Mouse (Mus musculus) CH12.LX (cell line): Measurements from ENCODE around the gene P2ry1. TPM values are rescaled to one million over a fixed set of nuclear protein-coding genes. Genes with fewer than 3 reads are reported as not detected.

Experiments used
- DNase-seq: peaks from one replicate; pipeline ENCODE4 v3.0.0-alpha.2; 2013; ENCODE audit errors: extremely low read depth
- H3K27ac ChIP-seq: 2 replicates; pipeline ENCODE4 v1.5.1; 2012; ENCODE audit warnings: low read depth, mild to moderate bottlenecking, control low read depth, moderate library complexity; ENCODE audit not compliant: insufficient read depth
- H3K27me3 ChIP-seq: replicated peaks from 2 replicates; pipeline ENCODE3; 2012; ENCODE audit warnings: inconsistent platforms
- H3K36me3 ChIP-seq, 2 experiments: replicated peaks in 1 of 2; 2 replicates each; pipeline versions ENCODE3 to v1.6.1; 2012; ENCODE audit warnings: inconsistent platforms in 1 of 2, low read length in 1 of 2, mild to moderate bottlenecking in 1 of 2, mixed read lengths in 1 of 2, moderate library complexity in 1 of 2; ENCODE audit not compliant: control insufficient read depth in 1 of 2, insufficient read depth in 1 of 2
- H3K4me1 ChIP-seq, 2 experiments: 2 replicates each; pipeline ENCODE4 v1.6.1; 2012; ENCODE audit warnings: inconsistent platforms in 1 of 2, moderate library complexity in 1 of 2; ENCODE audit not compliant: insufficient read depth in 2 of 2, control insufficient read depth in 1 of 2
- H3K4me2 ChIP-seq: 2 replicates; pipeline ENCODE4 v1.6.1; 2012; ENCODE audit warnings: low read depth, mild to moderate bottlenecking, control low read depth; ENCODE audit not compliant: poor library complexity, insufficient read depth, severe bottlenecking
- H3K4me3 ChIP-seq, 3 experiments: fragments of 150-350 bp in 1 of 3; sonication (generic) in 1 of 3; replicated peaks in 1 of 3; 2 replicates each; pipeline versions ENCODE3 to v1.5.1; 2011 to 2012; ENCODE audit warnings: low read depth in 2 of 3, low read length in 2 of 3, mild to moderate bottlenecking in 2 of 3, moderate library complexity in 2 of 3, control low read depth in 1 of 3, improper control_type of control experiment in 1 of 3, inconsistent platforms in 1 of 3, mixed read lengths in 1 of 3; ENCODE audit not compliant: poor library complexity in 1 of 3
- H3K79me2 ChIP-seq: replicated peaks from 2 replicates; pipeline ENCODE4 v1.6.1; 2012; ENCODE audit warnings: mild to moderate bottlenecking, moderate library complexity; ENCODE audit not compliant: control insufficient read depth, poor library complexity, insufficient read depth, severe bottlenecking; ENCODE audit errors: extremely low read depth
- H3K9ac ChIP-seq: 2 replicates; pipeline ENCODE4 v1.6.1; 2012; ENCODE audit warnings: low read depth, mild to moderate bottlenecking, control low read depth, moderate library complexity; ENCODE audit not compliant: insufficient read depth
- H3K9me3 ChIP-seq: replicated peaks from 2 replicates; pipeline ENCODE3; 2012; ENCODE audit warnings: low read length, inconsistent platforms, mixed read lengths
- E2F4 ChIP-seq: IDR thresholded peaks from 2 replicates; pipeline ENCODE4 v1.6.1; 2011; ENCODE audit warnings: low read depth, low read length, improper control_type of control experiment; ENCODE audit not compliant: insufficient replicate concordance
- ELF1 ChIP-seq: IDR thresholded peaks from 2 replicates; pipeline ENCODE4 v1.6.1; 2014; ENCODE audit warnings: low read depth, mild to moderate bottlenecking, inconsistent platforms, low read length, improper control_type of control experiment
- GABPA ChIP-seq: IDR thresholded peaks from 2 replicates; pipeline ENCODE4 v1.6.1; 2012; ENCODE audit warnings: low read depth, low read length, improper control_type of control experiment, inconsistent platforms; ENCODE audit not compliant: insufficient replicate concordance
- IRF4 ChIP-seq: IDR thresholded peaks from 2 replicates; pipeline ENCODE4 v1.6.1; 2014; ENCODE audit warnings: low read depth, mild to moderate bottlenecking, inconsistent platforms, low read length, improper control_type of control experiment
- MAZ ChIP-seq: IDR thresholded peaks from 2 replicates; pipeline ENCODE4 v1.6.1; 2012; ENCODE audit warnings: low read depth, mild to moderate bottlenecking, inconsistent platforms, low read length, improper control_type of control experiment, moderate library complexity
- MXI1 ChIP-seq: IDR thresholded peaks from 2 replicates; pipeline ENCODE4 v1.6.1; 2011; ENCODE audit warnings: mild to moderate bottlenecking, low read depth, low read length, improper control_type of control experiment
- MYC ChIP-seq: IDR thresholded peaks from 2 replicates; pipeline ENCODE4 v1.6.1; 2011; ENCODE audit warnings: low read depth, mild to moderate bottlenecking, improper control_type of control experiment, low read length
- NRF1 ChIP-seq: IDR thresholded peaks from 2 replicates; pipeline ENCODE4 v1.6.1; 2014; ENCODE audit warnings: low read depth, mild to moderate bottlenecking, inconsistent platforms, low read length, improper control_type of control experiment, moderate library complexity
- POLR2AphosphoS2 ChIP-seq: IDR thresholded peaks from 2 replicates; pipeline ENCODE4 v1.6.1; 2011; ENCODE audit warnings: low read depth, low read length, improper control_type of control experiment
- RAD21 ChIP-seq: IDR thresholded peaks from 2 replicates; pipeline ENCODE4 v1.6.1; 2011; ENCODE audit warnings: low read depth, mild to moderate bottlenecking, low read length, improper control_type of control experiment, moderate library complexity
- RCOR1 ChIP-seq: conservative IDR thresholded peaks from 2 replicates; pipeline ENCODE4 v1.6.1; 2012; ENCODE audit warnings: low read depth, mild to moderate bottlenecking, inconsistent platforms, low read length, improper control_type of control experiment
- SMC3 ChIP-seq: IDR thresholded peaks from 2 replicates; pipeline ENCODE4 v1.6.1; 2011; ENCODE audit warnings: low read depth, low read length, improper control_type of control experiment
- TBP ChIP-seq: conservative IDR thresholded peaks from 2 replicates; pipeline ENCODE4 v1.6.1; 2011; ENCODE audit warnings: low read depth, low read length, improper control_type of control experiment
- UBTF ChIP-seq: IDR thresholded peaks from 2 replicates; pipeline ENCODE4 v1.6.1; 2012; ENCODE audit warnings: low read depth, mild to moderate bottlenecking, inconsistent platforms, low read length, improper control_type of control experiment, moderate library complexity
- ZKSCAN1 ChIP-seq: IDR thresholded peaks from 2 replicates; pipeline ENCODE4 v1.6.1; 2012; ENCODE audit warnings: low read depth, inconsistent platforms, low read length, improper control_type of control experiment, borderline replicate concordance
- ZMIZ1 ChIP-seq: IDR thresholded peaks from 2 replicates; pipeline ENCODE4 v1.6.1; 2012; ENCODE audit warnings: low read depth, mild to moderate bottlenecking, inconsistent platforms, low read length, improper control_type of control experiment
- dilution Hi-C: fragments of 300-500 bp; cut with MboI; formaldehyde crosslinking; loops from 2 replicates; pipeline ENCODE4 v1.14.3; 2020; ENCODE audit warnings: low sequenced_read_pairs; ENCODE audit not compliant: extremely low pct_unique_long_range_greater_than_20kb, extremely low pct_ligation_motif_present
- in situ Hi-C: fragments of 300-500 bp; cut with MboI; formaldehyde crosslinking; loops from 3 replicates; pipeline ENCODE4 v1.14.3; 2019; ENCODE audit warnings: low sequenced_read_pairs, low pct_ligation_motif_present, low pct_unique_long_range_greater_than_20kb, mixed read lengths
- polyA plus RNA-seq: library from polyadenylated mRNA; unstranded; fragments of >175 nt; gene quantifications from 2 replicates; pipeline ENCODE4 v1.2.1, GENCODE M21; 2012; ENCODE audit warnings: low read depth; ENCODE audit not compliant: insufficient read length
- total RNA-seq, 2 experiments: library from RNA; depleted of rRNA; stranded (reverse); fragments of 300-350 nt in 1 of 2; fragments of >200 nt in 1 of 2; gene quantifications; 2 replicates each; pipeline ENCODE4 v1.2.3; 2012 to 2014

Gene P2ry1
- total and polyA plus RNA-seq, 3 experiments: not detected

- Histone ChIP-seq H3K36me3 (no peaks in the 10 kb centered on the region), H3K9ac (no peak overlapping the region), H3K9me3 (no peaks in the 10 kb centered on the region), H3K27me3 (no peaks in the 10 kb centered on the region), H3K4me2 (no peak overlapping the region), H3K4me1 (no peaks in the 10 kb centered on the region), H3K27ac (no peak overlapping the region), H3K4me3 (no peak overlapping the region), H3K79me2 (no peaks in the 10 kb centered on the region)
- dilution Hi-C loops (no loop called here), in situ Hi-C loops (no loop called here)
- DNase-seq: no peak
- no peak for TF ChIP-seq UBTF
- no peak for TF ChIP-seq TBP
Observed at GRCm38 (mm10) chr3:61039916-61040315, 37.3 kb downstream of the P2ry1 start.

GRCm38 (mm10) chr3:61049976-61050672, 47.5 kb downstream of the P2ry1 start:
- in situ Hi-C loops: no loop called here
- Histone ChIP-seq H3K4me3 (no peak overlapping the region), H3K9me3 (no peaks in the 10 kb centered on the region), H3K9ac (no peak overlapping the region), H3K79me2 (no peaks in the 10 kb centered on the region), H3K4me1 (no peaks in the 10 kb centered on the region), H3K36me3 (no peaks in the 10 kb centered on the region), H3K4me2 (no peak overlapping the region), H3K27ac (no peak overlapping the region), H3K27me3 (no peaks in the 10 kb centered on the region)
- dilution Hi-C loops: no loop called here
- DNase-seq: no peak
- TF ChIP-seq ZMIZ1 (no peak), NRF1 (no peak), MAZ (no peak), E2F4 (no peak), ZKSCAN1 (no peak), MXI1 (no peak), POLR2AphosphoS2 (no peak), RCOR1 (no peak), RAD21 (no peak), MYC (no peak), GABPA (no peak), IRF4 (no peak), SMC3 (no peak), ELF1 (no peak)
